Mouse (Mus musculus): Measurements from ENCODE around the gene BC005537. TPM values are rescaled to one million over a fixed set of nuclear protein-coding genes. Genes with fewer than 3 reads are reported as not detected.

The BC005537 gene
- total RNA-seq, 2 experiments from 2014 or later: 68.5 to 125 TPM

DNA sequence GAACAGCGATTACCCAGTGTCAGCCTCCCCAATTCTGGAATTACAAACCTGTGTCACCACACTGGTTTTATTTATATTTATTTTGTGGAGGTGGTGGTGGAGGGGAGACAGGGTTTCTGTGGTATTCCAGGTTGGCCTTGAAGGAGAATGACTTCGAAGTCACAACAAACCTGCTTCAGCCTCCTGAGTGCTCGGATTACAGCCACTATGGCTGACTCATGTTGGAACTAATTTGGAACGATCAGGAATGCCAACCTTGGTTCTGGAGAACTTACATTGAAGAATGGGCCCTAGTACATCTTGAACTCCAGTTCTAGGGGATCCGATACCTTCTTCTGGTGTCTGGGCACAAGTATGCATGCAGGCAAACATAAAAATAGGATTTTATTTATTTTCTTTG is 2.1 kb upstream of the BC005537 start:
- no peak for ATAC-seq (replicated peaks; ENCODE audit: low FRiP score, poor library complexity, severe bottlenecking)

DNA sequence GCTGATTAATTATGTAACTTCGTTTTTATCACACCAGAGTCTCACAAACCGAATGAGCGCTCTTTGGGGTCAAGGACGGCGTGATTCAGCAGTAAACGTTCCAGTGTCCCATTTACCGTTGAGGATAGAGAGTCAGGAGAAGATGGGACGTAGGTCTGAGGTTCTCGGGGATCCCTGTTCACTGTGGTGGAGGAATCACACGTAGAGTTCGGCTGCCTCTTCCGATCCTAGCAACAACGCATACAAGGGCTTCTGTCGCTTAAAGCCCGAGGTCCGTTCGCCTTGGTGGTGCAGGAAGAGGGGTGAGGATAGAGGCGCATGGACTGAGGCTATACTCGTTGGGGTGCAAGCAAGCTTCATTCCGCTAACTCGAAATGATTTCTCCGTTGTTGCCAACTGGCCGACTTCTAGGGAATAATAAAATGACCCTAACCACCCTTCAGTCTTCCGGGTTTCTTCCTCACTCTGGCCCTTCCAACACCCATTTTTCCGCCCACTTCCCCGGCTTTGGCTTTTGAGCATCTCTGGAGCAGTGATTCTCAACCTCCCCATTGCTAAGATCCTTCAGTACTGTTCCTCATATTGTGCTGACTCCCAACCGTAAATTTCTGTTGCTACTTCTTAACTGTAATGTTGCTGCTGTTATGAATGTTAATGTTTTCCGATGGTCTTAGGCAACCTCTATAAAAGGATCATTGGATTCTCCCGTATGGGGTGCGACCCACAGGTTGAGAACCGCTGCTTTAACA is 1.4 kb upstream of the BC005537 start:
- peak; percentile 60 for ATAC-seq (replicated peaks; ENCODE audit: low FRiP score, poor library complexity, severe bottlenecking)

DNA sequence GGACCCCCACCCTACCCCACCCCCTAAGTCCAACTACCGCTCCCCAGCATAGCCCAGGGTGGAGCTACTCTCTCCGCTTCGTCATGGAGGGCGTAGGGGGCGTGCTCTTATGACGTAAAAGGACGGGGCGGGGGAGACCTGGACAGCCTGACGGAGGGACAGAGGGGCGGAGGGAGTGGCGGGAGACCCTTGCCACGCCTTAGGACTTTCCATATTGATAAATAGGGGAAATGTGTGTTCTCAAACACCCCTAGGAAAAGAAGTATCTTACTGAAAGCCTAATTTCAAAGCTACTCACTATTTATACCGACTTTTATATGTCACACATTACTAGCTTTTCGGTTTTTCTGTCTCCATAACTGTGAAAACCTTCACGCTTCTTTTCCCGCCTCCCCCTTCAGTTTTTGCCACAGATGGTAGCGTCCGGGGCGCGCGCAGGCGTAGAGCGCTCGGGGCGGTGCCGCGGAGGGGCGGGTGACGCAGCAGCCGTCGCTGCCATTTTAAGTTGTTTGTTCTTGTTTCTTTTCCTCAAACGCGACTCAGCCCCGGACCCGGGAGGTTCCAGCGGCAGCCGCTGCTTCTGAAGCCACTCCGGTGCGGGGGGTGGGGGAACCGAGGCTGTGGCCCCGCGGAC is 666 bp upstream of the BC005537 start:
- ATAC-seq (replicated peaks; ENCODE audit: low FRiP score, poor library complexity, severe bottlenecking): peak; percentile 88

DNA sequence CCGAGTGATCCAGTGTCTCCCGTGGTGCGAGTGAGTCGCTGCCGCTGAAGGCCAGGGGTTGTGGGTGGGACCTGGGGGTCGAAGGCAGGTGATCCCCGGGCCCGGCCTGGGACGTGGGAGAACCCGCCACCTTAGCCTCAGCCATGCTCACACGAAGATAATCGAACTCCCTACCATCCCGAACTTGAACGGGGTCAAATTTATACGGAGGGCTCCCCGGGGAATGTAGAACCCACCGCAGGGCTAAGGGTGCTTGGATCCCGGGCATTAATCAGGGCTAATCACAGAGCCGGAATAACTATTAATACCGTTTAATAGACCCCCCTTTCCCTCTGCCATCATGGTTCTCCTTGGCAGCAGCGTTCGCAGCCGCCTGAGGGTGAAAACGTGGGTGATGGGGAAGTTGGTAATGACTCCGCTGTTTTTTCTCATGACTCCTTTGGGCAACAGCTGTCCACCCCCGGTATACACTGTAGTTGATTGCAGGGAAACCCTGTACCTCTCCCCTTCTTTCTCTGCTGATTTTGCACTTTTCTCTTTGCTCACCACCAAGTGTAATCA is 754 bp downstream of the BC005537 start:
- peak; percentile 50 for ATAC-seq (replicated peaks; ENCODE audit: low FRiP score, poor library complexity, severe bottlenecking)

DNA sequence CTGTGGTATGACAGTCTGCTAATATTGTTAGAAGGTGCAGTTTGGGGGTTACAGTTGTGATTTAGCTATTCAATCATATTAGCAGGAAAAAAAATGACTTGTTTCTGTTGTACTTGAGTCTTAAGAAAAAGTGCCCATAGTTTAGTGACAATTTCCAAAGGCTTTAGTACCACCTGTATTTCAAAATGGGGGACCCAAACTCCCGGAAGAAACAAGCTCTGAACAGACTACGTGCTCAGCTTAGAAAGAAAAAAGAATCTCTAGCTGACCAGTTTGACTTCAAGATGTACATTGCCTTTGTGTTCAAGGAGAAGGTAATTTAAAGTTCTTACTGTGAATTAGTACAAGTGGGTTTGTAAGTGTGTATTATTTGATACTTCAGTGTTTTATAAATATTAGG is 1.7 kb downstream of the BC005537 start:
- no peak for ATAC-seq (replicated peaks; ENCODE audit: low FRiP score, poor library complexity, severe bottlenecking)

DNA sequence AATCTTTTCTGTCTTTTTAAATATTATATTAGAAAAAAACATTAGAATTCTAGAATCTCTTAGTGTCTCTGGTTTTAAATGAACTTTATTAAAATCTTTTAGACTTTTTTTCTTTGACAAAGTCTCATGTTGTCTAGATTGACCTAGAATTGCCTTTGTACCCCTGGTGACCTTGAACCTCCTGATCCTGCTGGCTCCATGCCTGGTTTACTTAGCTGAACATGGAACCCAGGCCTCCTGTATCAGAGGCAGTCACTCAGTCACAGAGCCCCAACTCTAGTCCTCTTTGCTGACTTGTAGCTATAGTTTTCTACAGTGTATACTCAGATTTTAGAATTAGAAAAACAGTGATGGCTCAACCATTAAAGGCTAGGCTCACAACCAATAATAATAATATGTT is 4.6 kb downstream of the BC005537 start:
- no peak for ATAC-seq (replicated peaks; ENCODE audit: low FRiP score, poor library complexity, severe bottlenecking)

DNA sequence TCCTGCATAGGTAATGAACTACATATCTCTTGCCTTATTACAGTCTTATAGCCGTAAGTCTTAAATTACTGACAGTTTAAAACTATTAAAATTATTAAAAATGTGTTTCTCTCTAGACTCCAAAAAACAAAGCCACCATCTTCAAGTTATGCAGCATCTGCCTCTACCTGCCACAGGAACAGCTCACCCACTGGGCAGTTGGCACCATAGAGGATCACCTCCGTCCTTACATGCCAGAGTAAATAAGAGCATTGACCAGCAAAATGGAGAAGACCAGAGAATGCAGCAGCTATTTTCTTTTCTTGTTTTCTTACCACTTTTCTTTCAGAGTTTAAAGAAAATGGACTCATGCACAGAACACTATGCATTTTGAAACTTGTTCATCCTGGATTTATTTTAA is 11.1 kb downstream of the BC005537 start:
- no peak for ATAC-seq (replicated peaks; ENCODE audit: low FRiP score, poor library complexity, severe bottlenecking)

DNA sequence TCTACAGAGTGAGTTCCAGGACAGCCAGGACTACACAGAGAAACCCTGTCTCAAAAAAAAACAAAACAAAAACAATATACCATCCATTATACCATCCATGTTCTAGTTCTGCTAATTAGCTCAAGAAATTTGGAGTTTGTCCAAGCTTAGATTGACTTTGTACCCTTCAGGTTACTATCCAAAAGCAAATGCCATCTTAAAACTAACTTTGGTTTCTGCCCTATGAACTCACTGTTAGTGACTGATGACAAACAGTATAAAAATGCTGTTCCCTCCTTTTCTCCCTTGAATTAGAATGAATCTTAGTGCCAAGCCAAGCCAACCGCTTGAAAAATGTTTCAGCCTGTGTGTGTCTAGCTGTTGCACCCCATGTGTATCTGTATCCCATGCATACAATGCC is 13.2 kb downstream of the BC005537 start:
- no peak for ATAC-seq (replicated peaks; ENCODE audit: low FRiP score, poor library complexity, severe bottlenecking)

DNA sequence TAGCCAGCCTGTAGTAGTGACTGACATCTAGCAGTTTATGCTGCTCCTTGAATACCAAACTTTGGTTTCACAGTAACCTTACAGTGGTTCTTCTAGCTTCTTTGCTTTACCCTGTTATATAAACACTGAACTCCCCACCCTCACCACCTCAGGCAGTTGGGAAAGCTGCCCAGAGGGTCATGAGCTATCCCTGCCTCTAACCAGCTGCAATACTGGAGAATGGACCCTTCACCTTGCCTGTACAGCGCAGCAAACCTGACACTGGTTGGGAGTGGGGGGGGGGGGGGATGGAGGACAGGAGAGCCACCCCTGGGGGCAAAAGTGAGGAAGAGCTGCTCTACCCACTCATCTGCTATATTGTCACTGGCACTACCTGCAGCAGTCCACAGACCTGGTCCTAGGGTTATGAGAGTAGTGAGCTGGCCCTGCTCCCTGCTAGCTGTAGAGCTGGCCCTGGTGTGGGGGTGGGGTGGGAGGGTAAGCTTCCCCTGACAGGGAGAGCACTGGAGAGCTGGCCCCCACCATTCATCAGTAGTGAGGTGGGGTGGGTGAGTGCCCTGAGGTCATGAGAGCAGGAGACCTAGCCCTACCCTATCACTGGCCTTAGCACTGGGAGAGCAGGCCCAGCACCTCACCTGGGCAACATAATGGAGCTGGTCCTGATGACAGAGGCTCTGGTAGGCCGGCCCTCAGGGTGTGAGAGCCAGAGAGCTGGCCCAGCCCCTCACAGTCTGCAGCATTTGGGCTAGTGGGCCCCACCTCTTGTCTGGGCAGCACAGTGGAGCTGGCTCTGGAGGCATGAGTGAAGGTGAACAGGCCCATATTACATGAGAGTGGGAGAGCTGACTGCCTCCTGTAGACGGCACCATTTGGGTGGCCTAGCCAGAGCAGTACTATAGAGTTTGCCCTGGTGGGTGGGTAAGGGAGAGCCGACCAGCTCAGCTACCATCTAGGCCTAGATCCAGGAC is 15.0 kb downstream of the BC005537 start:
- ATAC-seq (replicated peaks; ENCODE audit: low FRiP score, poor library complexity, severe bottlenecking): peak; percentile 48; the same call in 1 of the 2 replicates

DNA sequence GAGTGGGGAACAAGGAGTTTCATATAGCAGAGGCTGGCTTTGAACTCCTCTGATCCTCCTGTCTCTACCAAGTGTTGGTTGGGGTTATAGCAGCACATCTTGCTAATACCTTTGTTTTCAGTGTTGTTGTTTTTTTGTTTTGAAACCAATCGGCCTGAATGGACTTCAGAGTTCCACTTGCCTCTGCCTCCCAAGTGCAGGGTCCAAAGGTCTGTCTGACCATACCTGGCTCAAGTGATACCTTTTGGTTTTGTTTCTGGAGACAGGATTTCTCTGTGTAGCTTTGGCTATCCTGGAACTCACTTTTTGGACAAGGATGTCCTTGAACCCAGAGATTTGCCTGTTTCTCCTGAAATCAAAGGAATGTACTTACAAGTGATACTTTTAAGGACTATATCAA is 18.5 kb downstream of the BC005537 start:
- ATAC-seq (replicated peaks; ENCODE audit: low FRiP score, poor library complexity, severe bottlenecking): no peak

DNA sequence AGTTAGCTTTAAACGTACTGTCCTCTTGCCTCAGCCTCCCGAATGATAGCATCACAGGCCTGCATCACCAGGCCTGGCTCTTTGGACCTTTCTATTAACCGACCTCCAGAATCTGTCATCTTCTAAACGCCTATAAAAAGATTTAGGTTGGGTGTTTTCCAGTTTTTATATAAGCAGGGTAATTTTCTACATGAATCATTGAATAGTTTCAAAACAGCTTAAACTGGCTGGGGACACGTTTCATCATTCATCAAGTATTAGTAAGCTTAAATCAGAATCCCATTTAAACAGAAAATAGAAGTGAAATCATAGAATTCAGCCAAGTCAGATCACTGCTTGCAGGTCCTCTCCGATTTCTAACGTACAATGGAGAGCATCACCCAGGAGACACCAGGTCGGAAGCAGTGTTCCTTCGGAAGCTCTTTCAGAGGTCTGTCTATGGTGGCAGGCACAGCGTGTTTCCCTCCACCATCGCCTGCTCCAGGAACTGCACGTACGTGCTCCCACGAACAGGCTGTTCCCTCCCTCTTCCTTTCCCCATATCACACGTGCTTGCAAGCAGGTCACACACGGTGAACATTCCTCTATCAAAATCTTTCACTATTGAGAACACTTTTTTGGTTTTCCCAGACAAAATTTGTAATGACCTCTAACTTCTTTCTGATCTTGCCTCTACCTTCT is 21.3 kb downstream of the BC005537 start:
- no peak for ATAC-seq (replicated peaks; ENCODE audit: low FRiP score, poor library complexity, severe bottlenecking)

DNA sequence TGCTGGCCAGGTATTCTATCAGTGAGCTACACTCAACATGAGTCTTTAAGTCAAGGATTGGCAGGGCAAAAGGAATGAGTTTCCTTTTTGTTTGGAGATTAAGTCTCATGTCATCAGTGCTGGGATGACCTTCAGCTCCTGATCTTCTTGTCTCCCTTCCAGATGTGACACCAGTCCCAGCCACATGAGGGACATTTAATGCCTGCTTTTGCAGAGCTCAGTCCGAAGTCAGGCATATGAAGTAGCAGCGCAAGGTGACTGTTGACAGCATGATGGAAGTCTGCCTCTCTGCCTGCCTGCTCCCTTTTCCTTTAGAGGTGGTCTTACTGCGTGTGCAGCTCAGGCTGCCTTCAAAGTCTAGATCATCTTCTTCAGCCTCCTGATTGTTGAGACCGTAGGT is 23.2 kb downstream of the BC005537 start:
- no peak for ATAC-seq (replicated peaks; ENCODE audit: low FRiP score, poor library complexity, severe bottlenecking)

DNA sequence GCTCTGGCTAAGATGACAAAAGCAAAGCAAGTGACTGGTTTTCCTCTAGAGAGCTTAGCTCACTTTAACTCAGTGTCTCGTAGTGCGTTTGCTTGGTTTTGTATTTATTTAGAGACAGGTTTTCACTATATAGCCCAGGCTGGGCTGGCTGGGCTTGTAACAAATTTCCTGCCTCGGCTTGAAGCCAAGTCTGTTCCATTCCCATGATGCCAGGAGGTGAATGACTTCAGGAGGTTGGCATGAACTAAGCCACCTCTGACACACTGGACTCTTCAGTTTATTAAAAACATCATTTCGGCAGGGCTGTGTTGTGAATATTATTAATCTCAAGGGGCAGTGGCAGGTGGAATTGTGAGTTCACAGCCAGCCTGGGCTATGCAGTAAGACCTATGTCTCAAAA is 24.1 kb downstream of the BC005537 start:
- ATAC-seq (replicated peaks; ENCODE audit: low FRiP score, poor library complexity, severe bottlenecking): no peak

DNA sequence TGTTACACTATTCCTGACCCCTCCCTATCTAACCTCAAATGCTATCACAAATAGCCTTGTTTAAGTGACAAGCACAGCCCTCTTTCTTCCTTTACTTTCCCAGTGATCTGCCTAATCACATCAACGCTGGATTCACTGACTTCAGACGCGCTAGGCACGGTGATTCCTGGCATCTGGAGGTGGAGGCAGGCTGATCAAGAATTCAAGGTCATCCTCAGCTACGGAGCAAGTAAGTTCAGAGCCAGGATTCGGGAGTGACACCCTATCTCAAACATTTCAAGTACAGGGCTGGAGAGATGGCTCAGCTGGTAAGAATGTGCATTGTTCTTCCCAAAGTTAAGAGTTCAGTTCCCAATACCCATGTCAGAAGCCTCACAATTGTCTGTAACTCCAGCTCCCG is 24.7 kb downstream of the BC005537 start:
- ATAC-seq (replicated peaks; ENCODE audit: low FRiP score, poor library complexity, severe bottlenecking): no peak

DNA sequence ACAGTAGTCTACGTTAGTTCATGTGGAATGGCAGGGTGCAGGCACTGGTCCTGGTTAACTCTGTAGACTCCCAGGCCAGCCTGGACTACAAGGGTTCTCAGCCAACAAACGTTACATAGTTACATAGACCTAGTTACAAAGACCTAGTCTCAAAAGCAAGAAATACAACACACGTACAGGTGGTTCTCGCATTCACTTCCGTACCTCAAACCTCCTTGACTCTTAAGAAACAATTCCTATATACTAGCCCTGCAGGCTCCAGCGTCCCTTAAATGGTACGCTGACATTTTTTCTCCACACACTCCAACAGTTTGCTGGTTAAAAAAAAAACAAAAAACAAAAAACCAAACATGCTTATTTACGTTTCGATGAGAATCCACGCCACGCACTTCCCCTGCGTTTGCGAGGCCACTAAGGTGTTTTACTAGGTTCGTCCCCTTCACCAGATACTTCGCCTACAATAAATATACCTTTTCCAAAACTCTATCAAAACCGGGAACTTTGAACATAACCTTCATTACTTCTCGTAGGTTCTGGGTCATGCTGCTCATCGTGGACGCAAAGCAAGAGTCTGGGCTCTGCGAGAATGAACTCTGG is 29.4 kb downstream of the BC005537 start:
- ATAC-seq (replicated peaks; ENCODE audit: low FRiP score, poor library complexity, severe bottlenecking): peak; percentile 58

DNA sequence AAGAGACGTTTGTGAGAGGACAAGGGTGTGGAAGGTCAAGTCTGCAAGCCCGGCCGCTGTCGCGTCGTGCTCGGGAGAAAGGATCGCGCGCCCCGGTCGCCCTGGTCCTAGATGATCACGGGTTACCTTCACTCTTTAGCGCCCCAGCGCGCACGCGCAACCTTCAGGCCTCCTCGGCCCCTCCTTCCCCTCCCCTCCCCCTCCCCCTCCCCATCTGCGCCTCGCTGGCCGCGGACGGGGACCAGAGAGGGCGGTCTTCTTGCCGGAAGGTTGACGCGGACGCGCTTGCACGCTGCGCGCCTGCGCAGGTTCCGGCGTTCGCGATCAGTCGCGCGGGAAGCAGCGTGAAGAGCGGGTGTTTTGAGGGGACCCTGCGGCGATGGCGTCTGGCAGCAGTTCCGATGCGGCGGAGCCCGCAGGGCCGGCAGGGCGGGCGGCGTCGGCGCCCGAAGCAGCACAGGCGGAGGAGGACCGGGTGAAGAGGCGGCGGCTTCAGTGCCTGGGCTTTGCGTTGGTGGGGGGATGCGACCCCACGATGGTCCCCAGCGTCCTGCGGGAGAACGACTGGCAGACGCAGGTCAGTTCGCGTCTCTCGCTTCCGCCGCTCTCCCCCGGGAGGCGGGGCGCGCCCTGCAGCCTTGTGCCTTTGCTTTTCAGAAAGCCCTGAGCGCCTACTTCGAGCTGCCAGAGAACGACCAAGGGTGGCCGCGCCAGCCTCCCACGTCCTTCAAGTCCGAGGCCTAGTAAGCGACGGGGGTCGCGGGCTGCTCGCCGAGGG is 30.1 kb downstream of the BC005537 start, which contains the start of the genes Acot13 and Tdp2:
TSS of gene Acot13 (minus strand) at position 188 of the 778 bp plus-strand sequence.
TSS of gene Tdp2 (plus strand) at position 327 of the 778 bp plus-strand sequence.
- ATAC-seq (replicated peaks; ENCODE audit: low FRiP score, poor library complexity, severe bottlenecking): peak; percentile 89

DNA sequence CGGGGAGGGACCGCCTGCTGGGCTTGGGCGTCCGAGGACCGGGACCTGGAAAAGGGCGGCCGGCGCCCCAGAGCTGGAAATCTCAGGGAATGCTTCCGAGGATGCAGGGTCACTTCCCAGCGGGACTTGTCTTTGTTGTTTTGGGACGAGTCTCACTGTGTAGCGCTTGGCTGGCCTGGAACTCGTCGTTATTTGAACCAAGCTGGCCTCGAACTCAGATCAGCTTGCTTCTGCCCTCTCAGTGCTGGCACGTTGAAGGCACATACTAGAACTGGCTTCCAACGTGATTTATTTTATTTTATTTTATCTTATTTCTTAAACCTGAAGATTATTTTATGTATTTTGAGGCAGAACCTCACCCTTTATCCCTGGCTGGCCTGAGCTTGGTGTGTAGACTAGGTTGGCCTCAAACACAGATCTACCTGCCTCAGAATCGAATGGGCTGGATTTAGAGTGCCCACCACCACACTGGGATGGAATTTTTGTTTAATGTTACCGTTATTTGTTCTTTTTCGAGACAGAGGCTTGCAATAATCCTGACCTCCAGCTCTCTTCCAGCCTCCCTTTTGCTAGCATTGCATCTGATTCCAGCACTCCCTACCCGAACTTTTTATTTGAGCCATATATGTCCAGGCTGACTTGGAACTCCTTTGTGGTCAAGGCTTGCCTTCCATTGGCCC is 30.8 kb downstream of the BC005537 start:
- no peak for ATAC-seq (replicated peaks; ENCODE audit: low FRiP score, poor library complexity, severe bottlenecking)

DNA sequence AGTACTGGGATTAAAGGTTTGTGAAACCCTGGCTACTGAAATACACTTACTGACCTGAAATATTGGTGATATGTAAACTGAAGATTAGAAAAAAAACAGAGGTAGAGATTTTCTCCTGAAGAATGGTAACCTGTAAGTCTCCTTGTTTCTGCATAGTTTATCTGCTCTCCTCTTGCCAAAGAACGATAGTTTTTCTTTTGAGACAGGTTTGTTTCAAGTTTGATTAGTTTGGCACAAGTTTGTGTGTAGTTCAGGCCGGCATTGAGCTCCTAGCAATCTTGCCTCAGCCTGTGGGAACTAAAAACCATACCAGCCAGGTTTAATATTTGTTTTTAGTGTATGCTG is 31.3 kb downstream of the BC005537 start:
- ATAC-seq (replicated peaks; ENCODE audit: low FRiP score, poor library complexity, severe bottlenecking): no peak

Measured in erythroid progenitor cell, adult 5-6 weeks (primary cell).